Mouse (Mus musculus) brain, embryonic 14.5 days (tissue): ENCODE results near the gene Prmt3.

Experiments
- CTCF ChIP-seq: fragments of 200-500 bp; IDR thresholded peaks from 2 replicates; pipeline ENCODE4 v1.5.1; 2012; ENCODE audit warnings: inconsistent platforms, mild to moderate bottlenecking, moderate library complexity, borderline replicate concordance; ENCODE audit not compliant: insufficient read depth, insufficient read length; ENCODE audit errors: extremely low read depth
- POLR2A ChIP-seq: fragments of 200-500 bp; IDR thresholded peaks from 2 replicates; pipeline ENCODE4 v1.6.1; 2012; ENCODE audit warnings: mild to moderate bottlenecking, inconsistent platforms, borderline replicate concordance; ENCODE audit not compliant: poor library complexity, insufficient read depth, insufficient read length, severe bottlenecking; ENCODE audit errors: extremely low read depth

DNA sequence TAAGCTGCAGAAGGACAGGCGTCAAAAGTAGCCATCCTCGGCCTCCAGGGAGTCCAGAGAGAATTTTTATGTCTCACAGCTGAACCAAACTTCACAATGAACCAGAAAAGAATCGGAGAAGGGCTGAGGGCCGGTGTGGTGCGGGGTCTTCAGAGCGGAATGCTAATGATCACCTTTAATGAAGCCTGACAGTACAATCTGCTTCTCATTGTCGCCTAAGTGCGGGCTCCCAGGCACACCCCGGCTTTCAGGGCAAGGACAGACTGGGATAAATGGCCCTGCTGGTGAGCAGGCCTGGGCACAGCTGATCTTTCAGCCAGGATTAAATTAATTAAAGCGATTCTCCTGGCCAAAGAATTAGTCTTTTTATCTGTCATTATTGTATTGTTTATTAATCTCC lies 36.2 kb upstream of the Prmt3 start:
- TF ChIP-seq CTCF (no peak), POLR2A (no peak)
